Mouse (Mus musculus) forebrain, embryonic 10.5 days (tissue): ENCODE results near the gene Fbxl13. TPM values are rescaled to one million over a fixed set of nuclear protein-coding genes. Genes with fewer than 3 reads are reported as not detected.

Experiments
- DNase-seq: peaks from one replicate; pipeline ENCODE4 v3.0.0-alpha.2; 2017; ENCODE audit warnings: low spot score; ENCODE audit errors: extremely low spot score
- H3K27ac ChIP-seq: fragments of 300-500 bp; sonication (generic); 2 replicates; pipeline ENCODE4 v1.5.1; 2016; ENCODE audit warnings: mild to moderate bottlenecking
- H3K27me3 ChIP-seq: fragments of 300-500 bp; sonication (generic); 2 replicates; pipeline ENCODE4 v1.6.1; 2016; ENCODE audit warnings: mild to moderate bottlenecking; ENCODE audit not compliant: poor library complexity, severe bottlenecking
- H3K36me3 ChIP-seq: fragments of 300-500 bp; sonication (generic); replicated peaks from 2 replicates; pipeline ENCODE4 v1.6.1; 2016; ENCODE audit warnings: mild to moderate bottlenecking, moderate library complexity
- H3K4me1 ChIP-seq: fragments of 300-500 bp; sonication (generic); 2 replicates; pipeline ENCODE4 v1.6.1; 2016
- H3K4me3 ChIP-seq: fragments of 300-500 bp; sonication (generic); 2 replicates; pipeline ENCODE4 v1.5.1; 2016; ENCODE audit warnings: mild to moderate bottlenecking, moderate library complexity
- H3K9me3 ChIP-seq: fragments of 300-500 bp; sonication (generic); 2 replicates; pipeline ENCODE4 v1.6.1; 2016; ENCODE audit warnings: mild to moderate bottlenecking, moderate library complexity
- WGBS: fragments of 180-500 bp; shearing (Covaris S2); methylation state at CpG from one replicate; pipeline ENCODE4 v1.1.7; 2016; 5-methylcytosine and 5-hydroxymethylcytosine counted together
- polyA plus RNA-seq: library from polyadenylated mRNA; unstranded; fragments of >200 nt; fragmentation: Nextera tagmentation; extraction: Ambion mirVana; gene quantifications from 2 replicates; pipeline ENCODE4 v1.2.1, GENCODE M21; 2016

The Fbxl13 gene
- polyA plus RNA-seq, 1 experiment from 2014 or later: 0.12 TPM

GRCm38 (mm10) chr5:21482446-21483222 is 162.8 kb downstream of the Fbxl13 start:
- no peaks in the 10 kb centered on the region for H3K27me3 ChIP-seq
- DNase-seq: no peak
- WGBS: 61% methylated on average over 11 of the region's 11 CpGs
- no peaks in the 10 kb centered on the region for H3K9me3 ChIP-seq
- H3K4me3 ChIP-seq: no peak overlapping the region
- no peak overlapping the region for H3K27ac ChIP-seq
- H3K4me1 ChIP-seq: peaks cover 13% of the 10 kb centered on the region
- H3K36me3 ChIP-seq: peaks cover 4% of the 10 kb centered on the region; the same call in 1 of the 2 replicates

- Histone ChIP-seq H3K27me3 (no peaks in the 10 kb centered on the region), H3K27ac (no peak overlapping the region), H3K4me3 (no peak overlapping the region), H3K4me1 (peaks cover 13% of the 10 kb centered on the region), H3K9me3 (no peaks in the 10 kb centered on the region), H3K36me3 (peaks cover 4% of the 10 kb centered on the region; the same call in 1 of the 2 replicates)
- 93% methylated on average over 6 of the region's 6 CpGs for WGBS
- DNase-seq: no peak
Measured at GRCm38 (mm10) chr5:21481521-21481920, 163.9 kb downstream of the Fbxl13 start.

DNA sequence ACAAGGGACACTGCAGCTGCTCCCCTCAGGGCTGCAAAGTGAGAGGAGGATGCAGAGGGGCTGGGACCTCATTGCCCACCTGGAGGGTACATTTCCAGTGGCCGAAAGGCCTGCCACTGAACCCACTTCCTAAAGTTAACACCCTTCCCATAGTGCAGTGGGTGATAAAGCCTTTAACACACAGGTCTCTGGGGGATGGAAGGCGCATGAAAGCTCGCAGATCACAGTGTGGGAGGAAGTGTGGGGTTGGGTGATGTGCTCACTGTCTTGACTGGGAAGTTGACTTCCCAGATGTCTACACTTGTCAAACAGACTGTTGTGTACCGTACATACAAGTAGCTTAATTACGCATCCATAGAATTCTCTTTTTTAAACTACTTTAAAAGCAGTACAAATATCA is 165.7 kb downstream of the Fbxl13 start:
- Histone ChIP-seq H3K36me3 (peaks cover 4% of the 10 kb centered on the region; the same call in 1 of the 2 replicates), H3K4me3 (no peak overlapping the region), H3K4me1 (peaks cover 13% of the 10 kb centered on the region), H3K9me3 (no peaks in the 10 kb centered on the region), H3K27ac (no peak overlapping the region), H3K27me3 (no peaks in the 10 kb centered on the region)
- 91% methylated on average over 5 of the region's 5 CpGs for WGBS
- DNase-seq: no peak

GRCm38 (mm10) chr5:21478428-21478827 is 167.0 kb downstream of the Fbxl13 start:
- Histone ChIP-seq H3K9me3 (no peaks in the 10 kb centered on the region), H3K27ac (no peak overlapping the region), H3K4me1 (peaks cover 13% of the 10 kb centered on the region), H3K36me3 (peaks cover 4% of the 10 kb centered on the region; the same call in 1 of the 2 replicates), H3K27me3 (no peaks in the 10 kb centered on the region), H3K4me3 (no peak overlapping the region)
- WGBS: 93% methylated on average over 5 of the region's 5 CpGs
- DNase-seq: no peak

GRCm38 (mm10) chr5:21468100-21468499 is 177.3 kb downstream of the Fbxl13 start:
- Histone ChIP-seq H3K9me3 (no peaks in the 10 kb centered on the region), H3K27ac (no peak overlapping the region), H3K4me1 (no peaks in the 10 kb centered on the region), H3K27me3 (no peaks in the 10 kb centered on the region), H3K4me3 (no peak overlapping the region), H3K36me3 (no peaks in the 10 kb centered on the region)
- WGBS: 96% methylated on average over 12 of the region's 12 CpGs
- DNase-seq: no peak

DNA sequence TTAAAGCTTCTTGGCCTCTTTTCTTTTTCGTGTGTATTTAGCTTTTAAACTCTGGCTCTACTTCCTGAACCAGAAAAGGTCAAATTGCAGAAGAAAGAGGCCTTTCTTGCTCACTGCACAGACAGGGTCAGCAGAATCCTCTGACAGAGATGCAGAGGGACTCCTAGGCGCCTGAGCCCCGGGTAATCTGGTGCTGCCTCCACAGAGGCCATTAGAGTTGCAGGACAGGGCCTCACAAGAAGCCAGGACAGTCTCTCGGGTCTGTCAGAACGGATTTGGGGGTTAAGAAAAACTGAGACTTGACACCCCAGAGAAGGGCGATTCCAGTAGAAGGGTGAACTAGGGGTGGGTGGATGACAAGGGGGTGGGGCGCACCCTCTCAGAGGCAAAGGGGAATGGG is 178.0 kb downstream of the Fbxl13 start:
- Histone ChIP-seq H3K27me3 (no peaks in the 10 kb centered on the region), H3K4me3 (no peak overlapping the region), H3K9me3 (no peaks in the 10 kb centered on the region), H3K4me1 (no peaks in the 10 kb centered on the region), H3K36me3 (no peaks in the 10 kb centered on the region), H3K27ac (no peak overlapping the region)
- 74% methylated on average over 7 of the region's 7 CpGs for WGBS
- DNase-seq: no peak

- Histone ChIP-seq H3K27ac (no peak overlapping the region), H3K27me3 (no peaks in the 10 kb centered on the region), H3K4me1 (peaks cover 10% of the 10 kb centered on the region), H3K36me3 (0 out of 2 replicates have a peak, but pooled peaks cover 11% of the 10 kb centered on the region), H3K9me3 (no peaks in the 10 kb centered on the region), H3K4me3 (no peak overlapping the region)
- DNase-seq: no peak
- WGBS: 87% methylated on average over 8 of the region's 8 CpGs
Measured at GRCm38 (mm10) chr5:21440833-21441530, 204.5 kb downstream of the Fbxl13 start.

DNA sequence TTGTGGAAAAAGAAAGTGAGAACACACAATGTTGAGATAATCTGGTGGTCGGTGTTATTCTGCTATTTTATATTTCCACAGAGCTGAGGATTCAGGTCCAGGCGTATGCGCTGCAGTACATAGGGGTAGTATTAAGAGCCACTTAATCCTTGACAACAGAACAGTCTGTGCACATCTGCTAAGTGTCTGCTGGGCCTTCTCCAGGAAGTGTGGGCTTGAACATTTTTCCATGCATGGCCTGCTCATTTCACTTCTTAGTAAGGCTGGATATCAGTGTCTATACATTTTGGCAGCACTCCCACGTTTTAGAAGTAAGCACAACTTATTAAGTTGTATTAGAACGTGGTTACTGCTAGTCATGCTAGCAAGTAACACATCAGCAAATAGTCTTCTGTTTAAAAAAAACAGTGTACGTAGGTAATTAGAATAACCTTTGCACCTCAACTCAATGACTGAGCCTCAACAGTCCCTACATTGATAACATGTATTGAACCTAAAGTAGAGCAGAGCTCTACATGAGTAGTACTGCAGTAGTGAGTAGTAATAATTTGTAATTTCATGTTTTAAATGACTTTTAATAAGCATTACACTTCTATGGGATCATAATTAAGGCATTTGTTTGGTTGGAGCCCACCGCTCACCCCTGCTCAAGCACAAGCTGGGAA is 205.9 kb downstream of the Fbxl13 start:
- DNase-seq: no peak
- Histone ChIP-seq H3K27me3 (no peaks in the 10 kb centered on the region), H3K4me1 (peaks cover 10% of the 10 kb centered on the region), H3K36me3 (0 out of 2 replicates have a peak, but pooled peaks cover 14% of the 10 kb centered on the region), H3K9me3 (no peaks in the 10 kb centered on the region), H3K4me3 (no peak overlapping the region), H3K27ac (no peak overlapping the region)
- WGBS: 94% methylated on average over 7 of the region's 7 CpGs

GRCm38 (mm10) chr5:21438428-21438827 is 207.0 kb downstream of the Fbxl13 start:
- DNase-seq: no peak
- H3K36me3 ChIP-seq: 0 out of 2 replicates have a peak, but pooled peaks cover 14% of the 10 kb centered on the region
- H3K4me1 ChIP-seq: peaks cover 10% of the 10 kb centered on the region
- no peak overlapping the region for H3K4me3 ChIP-seq
- H3K27me3 ChIP-seq: no peaks in the 10 kb centered on the region
- no peaks in the 10 kb centered on the region for H3K9me3 ChIP-seq
- WGBS: 96% methylated on average over 9 of the region's 9 CpGs
- H3K27ac ChIP-seq: no peak overlapping the region

DNA sequence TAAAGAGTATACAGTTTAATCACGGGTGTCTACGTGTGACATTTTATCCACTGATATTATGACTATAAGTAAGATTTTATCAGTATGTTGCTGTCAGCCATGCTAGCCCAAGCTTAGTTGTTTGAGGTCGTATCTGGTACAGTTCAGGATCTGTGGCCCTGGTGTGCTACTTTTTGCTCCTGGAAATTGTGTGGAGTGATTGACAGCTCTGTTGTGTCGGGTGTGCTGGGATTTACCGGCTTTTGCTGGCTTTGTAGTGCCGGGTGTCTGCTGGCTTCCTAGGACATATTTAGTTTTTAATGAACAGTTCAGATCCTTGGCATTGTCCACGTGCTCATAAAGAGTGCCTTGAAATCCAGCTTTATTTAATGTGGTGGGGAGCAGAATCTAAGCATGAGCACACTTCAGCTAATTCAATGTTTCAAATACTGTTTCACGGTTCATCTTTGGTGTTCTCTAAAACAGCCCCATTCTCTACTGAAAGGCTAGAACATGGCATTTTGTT is 208.9 kb downstream of the Fbxl13 start:
- no peaks in the 10 kb centered on the region for H3K9me3 ChIP-seq
- H3K27ac ChIP-seq: no peak overlapping the region
- no peak for DNase-seq
- peaks cover 10% of the 10 kb centered on the region for H3K4me1 ChIP-seq
- H3K27me3 ChIP-seq: no peaks in the 10 kb centered on the region
- no peak overlapping the region for H3K4me3 ChIP-seq
- H3K36me3 ChIP-seq: peaks cover 8% of the 10 kb centered on the region; the same call in 1 of the 2 replicates
- WGBS: 60% methylated on average over 8 of the region's 8 CpGs

DNA sequence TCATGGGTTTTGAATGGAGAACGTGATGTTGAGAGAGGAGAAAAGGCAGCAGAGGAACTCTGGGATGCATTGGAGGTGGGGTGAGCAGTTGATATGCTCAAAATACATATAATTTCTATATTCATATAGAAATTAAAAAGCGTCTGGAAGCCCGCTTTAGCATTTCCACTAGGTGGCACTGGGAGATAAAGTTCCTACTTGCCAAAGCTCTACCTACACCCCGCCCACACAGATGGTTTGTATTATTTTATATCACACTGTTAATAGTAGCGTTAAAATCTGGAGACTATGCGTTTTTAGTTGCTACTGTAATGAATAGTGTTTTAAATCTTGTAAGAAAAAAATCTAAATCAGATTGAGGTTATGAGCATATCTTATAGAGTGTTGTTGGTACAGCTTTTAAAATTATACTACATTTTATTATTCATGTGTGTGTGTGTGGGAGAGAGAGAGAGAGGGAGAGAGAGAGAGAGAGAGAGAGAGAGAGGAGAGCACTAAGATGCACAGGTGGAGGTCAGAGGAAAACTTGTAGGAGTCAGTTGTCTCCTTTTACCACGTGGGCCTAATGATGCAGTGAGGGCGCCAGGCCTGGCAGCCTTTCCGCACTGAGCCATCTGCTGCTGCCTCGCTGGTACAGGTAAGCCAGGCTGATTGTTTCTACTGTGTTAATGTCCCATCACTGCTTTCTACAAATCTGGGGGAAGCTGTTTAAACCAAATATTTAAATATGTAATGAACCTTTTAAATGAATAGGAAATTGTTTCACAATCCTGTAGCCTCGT is 211.1 kb downstream of the Fbxl13 start:
- Histone ChIP-seq H3K27ac (no peak overlapping the region), H3K36me3 (peaks cover 3% of the 10 kb centered on the region; the same call in 1 of the 2 replicates), H3K4me3 (no peak overlapping the region), H3K4me1 (peaks cover 10% of the 10 kb centered on the region), H3K9me3 (no peaks in the 10 kb centered on the region), H3K27me3 (no peaks in the 10 kb centered on the region)
- 89% methylated on average over 11 of the region's 11 CpGs for WGBS
- DNase-seq: no peak
